Mouse (Mus musculus): Measurements from ENCODE around the gene Nek9. TPM values are rescaled to one million over a fixed set of nuclear protein-coding genes. Genes with fewer than 3 reads are reported as not detected.

Gene Nek9
- polyA plus RNA-seq, 1 experiment from 2014 or later = 9.4 TPM

GRCm38 (mm10) chr12:85256074-85256751 lies 82.9 kb downstream of the Nek9 start:
- Histone ChIP-seq H3K36me3 (ENCODE audit: control insufficient read depth, insufficient read depth, low read length) (no peaks in the 10 kb centered on the region), H3K27ac (ENCODE audit: low read depth, low read length) (0 out of 2 replicates have a peak overlapping the region, but pooled peaks have one; percentile 8), H3K4me3 (ENCODE audit: low read depth, low read length) (no peak overlapping the region), H3K9me3 (ENCODE audit: control insufficient read depth, low read length) (no peaks in the 10 kb centered on the region), H3K4me1 (replicated peaks; ENCODE audit: control insufficient read depth, insufficient read depth, low read length) (no peaks in the 10 kb centered on the region; the same call in none of the 2 replicates), H3K27me3 (replicated peaks; ENCODE audit: control insufficient read depth, insufficient read depth, low read length) (no peaks in the 10 kb centered on the region), H3K4me2 (no peak overlapping the region), H3K9ac (ENCODE audit: low read depth, low read length) (no peak overlapping the region)
- ATAC-seq (replicated peaks; ENCODE audit: low FRiP score) (no peak), DNase-seq (ENCODE audit: low spot score) (no peak)
- 64% methylated on average over 7 of the region's 7 CpGs for WGBS

GRCm38 (mm10) chr12:85252083-85252482 lies 87.1 kb downstream of the Nek9 start:
- H3K4me1 ChIP-seq (replicated peaks; ENCODE audit: control insufficient read depth, insufficient read depth, low read length) = no peaks in the 10 kb centered on the region; the same call in 1 of the 2 replicates
- no peak overlapping the region for H3K4me3 ChIP-seq (ENCODE audit: low read depth, low read length)
- H3K9me3 ChIP-seq (ENCODE audit: control insufficient read depth, low read length) = peaks cover 3% of the 10 kb centered on the region; the same call in 1 of the 2 replicates
- H3K36me3 ChIP-seq (ENCODE audit: control insufficient read depth, insufficient read depth, low read length) = no peaks in the 10 kb centered on the region
- ATAC-seq (replicated peaks; ENCODE audit: low FRiP score) = no peak
- H3K27me3 ChIP-seq (replicated peaks; ENCODE audit: control insufficient read depth, insufficient read depth, low read length) = no peaks in the 10 kb centered on the region
- no peak for DNase-seq (ENCODE audit: low spot score)
- no peak overlapping the region for H3K4me2 ChIP-seq
- no peak overlapping the region for H3K27ac ChIP-seq (ENCODE audit: low read depth, low read length)
- 82% methylated on average over 3 of the region's 3 CpGs for WGBS
- H3K9ac ChIP-seq (ENCODE audit: low read depth, low read length) = no peak overlapping the region

Other genes starting within 250 kb of the Nek9 start
- gene Prox2, start 228.6 kb downstream of the Nek9 start, polyA plus RNA-seq (2014; fragmentation: Nextera tagmentation; extraction: Ambion mirVana) = 3.8 and 4.3 TPM in 2 replicates
- 139 and 143 TPM in 2 replicates for gene Dlst, start 228.5 kb downstream of the Nek9 start, polyA plus RNA-seq (2014; fragmentation: Nextera tagmentation; extraction: Ambion mirVana)
- gene Rps6kl1, start 188.1 kb downstream of the Nek9 start, polyA plus RNA-seq (2014; fragmentation: Nextera tagmentation; extraction: Ambion mirVana) = 0.99 and 1.1 TPM in 2 replicates
- 4.0 and 5.7 TPM in 2 replicates for gene Pgf, start 161.6 kb downstream of the Nek9 start, polyA plus RNA-seq (2014; fragmentation: Nextera tagmentation; extraction: Ambion mirVana)
- 75.6 and 86.5 TPM in 2 replicates for gene Eif2b2, start 119.9 kb downstream of the Nek9 start, polyA plus RNA-seq (2014; fragmentation: Nextera tagmentation; extraction: Ambion mirVana)
- gene Mlh3, start 68.8 kb downstream of the Nek9 start, polyA plus RNA-seq (2014; fragmentation: Nextera tagmentation; extraction: Ambion mirVana) = 6.1 and 7.8 TPM in 2 replicates
- 88.3 and 92.2 TPM in 2 replicates for gene Acyp1, start 50.9 kb downstream of the Nek9 start, polyA plus RNA-seq (2014; fragmentation: Nextera tagmentation; extraction: Ambion mirVana)
- gene Zc2hc1c, start 50.8 kb downstream of the Nek9 start, polyA plus RNA-seq (2014; fragmentation: Nextera tagmentation; extraction: Ambion mirVana) = 0.43 and 0.49 TPM in 2 replicates
- 271 and 278 TPM in 2 replicates for gene Tmed10, start 35.5 kb upstream of the Nek9 start, polyA plus RNA-seq (2014; fragmentation: Nextera tagmentation; extraction: Ambion mirVana)
- 1.3 and 1.6 TPM in 2 replicates for gene Fos, start 134.5 kb upstream of the Nek9 start, polyA plus RNA-seq (2014; fragmentation: Nextera tagmentation; extraction: Ambion mirVana)

Data from liver, embryonic 11.5 days (tissue).